41 mouse cellular contexts compared by ENCODE assay signal in the genomic region with DNA sequence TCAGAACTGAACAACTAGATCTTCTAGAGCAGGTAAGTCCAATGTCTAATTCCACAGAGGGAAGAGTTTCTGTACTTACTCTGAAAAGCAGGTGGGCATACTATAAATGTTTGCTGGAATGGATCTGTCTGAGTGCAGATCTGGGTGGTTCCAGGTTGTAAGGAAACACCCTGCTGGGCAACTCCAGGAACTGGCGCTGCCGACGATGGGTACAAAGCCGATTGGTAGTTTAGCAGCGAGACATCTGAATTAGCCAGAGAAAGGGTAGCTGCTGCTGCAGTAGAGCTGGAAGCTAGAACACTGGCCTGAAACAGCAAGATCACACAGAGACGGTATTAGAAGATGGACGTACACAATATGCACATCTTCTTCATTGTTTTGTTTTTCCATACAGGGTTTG. TPM values are rescaled to one million over a fixed set of nuclear protein-coding genes. Genes with fewer than 3 reads are reported as not detected.
"Had no signal": no experiment of that assay in that cellular context is flagged by ENCODE, and none has a peak within 500 bp of the region (broad histone marks: within the 10 kb centered on the region; RNA-seq: fewer than 3 reads in every experiment).

No protein-coding gene starts in this region.

- H3K4me1 ChIP-seq: intestine, embryonic 15.5 days; limb, embryonic 12.5 days; liver, embryonic 15.5 days had no signal

- H3K4me3 ChIP-seq: heart, adult 2 months; heart, embryonic 13.5 days; heart, embryonic 15.5 days; intestine, embryonic 15.5 days; limb, embryonic 12.5 days; liver, embryonic 13.5 days; liver, embryonic 15.5 days had no signal

- DNase-seq: gastrocnemius, postnatal 10 days; gastrocnemius, postnatal 25 days; heart, adult 2 months; heart, postnatal 14 days; heart, postnatal 36 days; kidney, adult 18-20 months; kidney, adult 8-10 months; kidney, postnatal 14 days; kidney, postnatal 36 days; layer of hippocampus, adult 9-11 months; layer of hippocampus, postnatal 36 days; left cerebral cortex, postnatal 4 days; liver; liver, embryonic 13.5 days; liver, postnatal 0 days had no signal

- H3K27me3 ChIP-seq: heart, embryonic 13.5 days; heart, embryonic 15.5 days; intestine, embryonic 15.5 days; limb, embryonic 12.5 days; liver, embryonic 13.5 days; liver, embryonic 15.5 days had no signal

- H3K27ac ChIP-seq: heart, adult 2 months; heart, embryonic 13.5 days; heart, embryonic 15.5 days; hindbrain, embryonic 14.5 days; intestine, embryonic 15.5 days; limb, embryonic 12.5 days; liver, embryonic 13.5 days; liver, embryonic 15.5 days had no signal

- H3K9me3 ChIP-seq: heart, embryonic 13.5 days; heart, embryonic 15.5 days; intestine, embryonic 15.5 days; limb, embryonic 12.5 days; liver, embryonic 13.5 days; liver, embryonic 15.5 days had no signal

RNA-seq across cellular contexts. Expression of a gene that starts 19.3 kb away (rescaled TPM):
- total RNA-seq: gastrocnemius, adult 18-20 months; gastrocnemius, postnatal 10 days; gastrocnemius, postnatal 25 days; heart, adult 2 months; heart, postnatal 14 days; heart, postnatal 36 days; hematopoietic stem cell, adult 5-6 weeks; layer of hippocampus, adult 8-10 months; layer of hippocampus, postnatal 14 days; layer of hippocampus, postnatal 36 days; left cerebral cortex, adult 18-20 months; left cerebral cortex, adult 8-10 months; left cerebral cortex, postnatal 10 days; left cerebral cortex, postnatal 25 days; left cerebral cortex, postnatal 4 days had no signal
- polyA plus RNA-seq: gonadal fat pad, adult 2 months; heart, adult 2 months; heart, embryonic 11.5 days; heart, embryonic 13.5 days; heart, embryonic 15.5 days; heart, postnatal 0 days; hindbrain, embryonic 11.5 days; hindbrain, embryonic 14.5 days; hindbrain, embryonic 16.5 days; inflammation-experienced regulatory T-cells, adult 6 months; intestine, embryonic 15.5 days; intestine, postnatal 0 days; kidney, embryonic 14.5 days; kidney, embryonic 16.5 days; large intestine, adult 2 months; limb, embryonic 12.5 days; limb, embryonic 14.5 days; liver, embryonic 11.5 days; liver, embryonic 13.5 days; liver, embryonic 15.5 days; liver, postnatal 0 days had no signal
